Mouse (Mus musculus): ENCODE data around the gene Olfr1201. TPM values are rescaled to one million over a fixed set of nuclear protein-coding genes. Genes with fewer than 3 reads are reported as not detected.

Olfr1201 gene
- not detected for polyA plus RNA-seq (2017; shearing (Covaris generic))

GRCm38 (mm10) chr2:88792736-88793135, at the start of gene Olfr1201:
Gene Olfr1201, plus strand, starts transcription at chr2:88793036.

DNA sequence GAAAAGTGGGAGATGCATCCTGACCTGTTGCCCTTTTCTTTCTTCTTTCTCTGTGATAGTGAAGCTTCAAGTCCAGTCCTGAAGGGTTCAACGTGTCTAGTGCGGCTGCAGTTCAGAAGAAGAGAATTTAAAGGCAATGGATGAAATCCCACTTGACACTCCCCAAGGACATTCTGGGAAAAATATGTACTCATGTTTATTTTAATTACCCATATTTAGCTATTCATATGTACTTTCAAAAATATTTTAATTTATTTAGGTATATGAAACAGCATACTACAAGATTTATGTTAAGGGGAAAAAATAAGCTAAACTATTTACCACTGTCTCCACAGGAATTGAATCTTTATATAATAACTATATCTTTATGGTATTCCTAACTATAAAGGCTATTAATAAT, 41.6 kb upstream of the Olfr1201 start, which contains the start of gene Olfr1198:
Gene Olfr1198, minus strand, starts transcription at position 101 of the 400 bp plus-strand sequence.

GRCm38 (mm10) chr2:88760369-88760768, 32.5 kb upstream of the Olfr1201 start, which contains the start of gene Olfr1199:
Gene Olfr1199, minus strand, starts transcription at chr2:88760469.

DNA sequence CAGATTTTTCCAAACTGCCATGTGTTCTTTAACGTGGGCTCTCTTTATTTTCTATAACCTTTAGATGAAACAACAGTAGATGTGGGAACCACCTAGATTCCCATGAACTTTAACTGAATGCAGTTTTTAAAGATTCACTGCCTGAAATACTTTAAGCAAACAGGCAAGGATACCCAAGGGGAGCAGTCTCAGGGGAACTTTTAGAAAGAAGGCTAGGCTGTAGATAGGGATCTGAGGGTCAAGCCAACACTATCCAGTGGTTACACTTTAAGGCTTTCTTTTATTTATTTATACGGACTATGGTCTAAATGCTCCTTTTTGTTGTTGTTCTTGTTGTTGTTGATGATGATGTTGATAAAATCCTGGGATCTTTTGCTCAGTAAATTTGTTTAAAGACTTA, 22.4 kb upstream of the Olfr1201 start, which contains the start of gene Olfr1200:
Gene Olfr1200, minus strand, starts transcription at position 101 of the 400 bp plus-strand sequence.

DNA sequence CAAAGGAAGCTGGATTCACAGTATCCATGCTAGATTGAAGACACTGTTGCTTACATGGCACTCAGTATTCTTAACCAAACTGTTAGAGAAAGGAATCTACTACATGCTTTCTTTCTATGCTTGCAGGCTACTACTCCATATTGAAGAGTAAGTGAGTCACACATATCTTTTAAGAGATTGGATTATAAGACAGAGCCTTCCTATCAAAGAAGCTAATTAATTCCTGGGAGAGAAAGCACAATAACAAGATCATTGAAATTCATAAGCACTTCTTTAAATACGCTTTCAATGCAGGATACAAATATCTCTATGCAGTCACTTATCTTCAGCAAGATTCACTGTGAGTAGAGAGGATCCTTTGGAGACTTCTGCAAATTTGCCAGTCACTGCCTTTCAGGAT, 21.4 kb downstream of the Olfr1201 start, which contains the start of gene Olfr1202:
Gene Olfr1202, plus strand, starts transcription at position 301 of the 400 bp plus-strand sequence.

DNA sequence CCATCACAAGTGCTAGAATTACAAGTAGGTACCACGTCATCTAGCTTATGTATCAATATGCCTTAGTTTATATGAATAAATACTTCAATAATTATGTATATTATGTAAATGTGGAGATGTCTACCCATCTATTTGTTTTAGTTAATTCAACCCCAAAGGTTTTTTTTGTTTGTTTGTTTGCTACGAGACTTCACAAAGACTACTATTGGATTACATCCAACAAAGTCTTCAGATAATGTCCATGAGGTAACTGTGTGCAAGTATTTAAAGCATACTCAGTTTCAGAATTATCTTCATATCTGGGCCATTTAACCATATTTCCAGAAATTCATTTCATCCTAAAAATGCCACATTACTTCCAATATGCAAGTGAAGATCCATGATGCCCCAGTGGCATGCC, 36.6 kb downstream of the Olfr1201 start, which contains the start of gene Olfr1205:
Gene Olfr1205, plus strand, starts transcription at position 301 of the 400 bp plus-strand sequence.

Other genes starting within 250 kb of the Olfr1201 start
- gene Olfr1188, start 236.1 kb upstream of the Olfr1201 start, polyA plus RNA-seq (2017; shearing (Covaris generic)): not detected
- gene Olfr1189, start 206.6 kb upstream of the Olfr1201 start, polyA plus RNA-seq (2017; shearing (Covaris generic)): not detected
- not detected for gene Olfr1191-ps1, start 152.5 kb upstream of the Olfr1201 start, polyA plus RNA-seq (2017; shearing (Covaris generic))
- not detected for gene Olfr1192-ps1, start 144.5 kb upstream of the Olfr1201 start, polyA plus RNA-seq (2017; shearing (Covaris generic))
- gene Olfr1193, start 117.4 kb upstream of the Olfr1201 start, polyA plus RNA-seq (2017; shearing (Covaris generic)): not detected
- gene Olfr1195, start 103.8 kb upstream of the Olfr1201 start, polyA plus RNA-seq (2017; shearing (Covaris generic)): not detected
- not detected for gene Olfr1196, start 88.4 kb upstream of the Olfr1201 start, polyA plus RNA-seq (2017; shearing (Covaris generic))
- not detected for gene Olfr1197, start 60.7 kb upstream of the Olfr1201 start, polyA plus RNA-seq (2017; shearing (Covaris generic))
- not detected for gene Olfr1198, start 41.7 kb upstream of the Olfr1201 start, polyA plus RNA-seq (2017; shearing (Covaris generic))
- not detected for gene Olfr1199, start 32.6 kb upstream of the Olfr1201 start, polyA plus RNA-seq (2017; shearing (Covaris generic))
- gene Olfr1200, start 22.5 kb upstream of the Olfr1201 start, polyA plus RNA-seq (2017; shearing (Covaris generic)): not detected
- gene Olfr1202, start 21.5 kb downstream of the Olfr1201 start, polyA plus RNA-seq (2017; shearing (Covaris generic)): not detected
- not detected for gene Olfr1205, start 36.7 kb downstream of the Olfr1201 start, polyA plus RNA-seq (2017; shearing (Covaris generic))
- gene Olfr1204, start 56.3 kb downstream of the Olfr1201 start, polyA plus RNA-seq (2017; shearing (Covaris generic)): not detected
- gene Olfr1206, start 70.2 kb downstream of the Olfr1201 start, polyA plus RNA-seq (2017; shearing (Covaris generic)): not detected
- gene Olfr1208, start 109.3 kb downstream of the Olfr1201 start, polyA plus RNA-seq (2017; shearing (Covaris generic)): not detected
- gene Olfr1209, start 122.1 kb downstream of the Olfr1201 start, polyA plus RNA-seq (2017; shearing (Covaris generic)): not detected
- not detected for gene Olfr1211, start 145.1 kb downstream of the Olfr1201 start, polyA plus RNA-seq (2017; shearing (Covaris generic))
- gene Olfr1212, start 160.9 kb downstream of the Olfr1201 start, polyA plus RNA-seq (2017; shearing (Covaris generic)): not detected
- not detected for gene Gm13762, start 187.2 kb downstream of the Olfr1201 start, polyA plus RNA-seq (2017; shearing (Covaris generic))
- gene Olfr1214, start 199.6 kb downstream of the Olfr1201 start, polyA plus RNA-seq (2017; shearing (Covaris generic)): not detected
- 0.15 TPM for gene Olfr1215, start 213.9 kb downstream of the Olfr1201 start, polyA plus RNA-seq (2017; shearing (Covaris generic))
- gene Olfr1216, start 225.3 kb downstream of the Olfr1201 start, polyA plus RNA-seq (2017; shearing (Covaris generic)): not detected
- gene Olfr1217, start 239.0 kb downstream of the Olfr1201 start, polyA plus RNA-seq (2017; shearing (Covaris generic)): not detected

Data from effector memory CD4-positive, alpha-beta T cell, adult 7 months (primary cell).